Mouse (Mus musculus) erythroblast, embryonic 14.5 days (primary cell): ENCODE results near the gene Fkbp6. TPM values are rescaled to one million over a fixed set of nuclear protein-coding genes. Genes with fewer than 3 reads are reported as not detected.

Experiments used
- H3K27me3 ChIP-seq: 2 replicates; pipeline ENCODE4 v1.6.1; 2012; ENCODE audit warnings: inconsistent platforms; ENCODE audit not compliant: control insufficient read depth
- H3K36me3 ChIP-seq: 2 replicates; pipeline ENCODE4 v1.6.1; 2012; ENCODE audit warnings: mild to moderate bottlenecking, inconsistent platforms; ENCODE audit not compliant: control insufficient read depth
- H3K4me1 ChIP-seq: 2 replicates; pipeline ENCODE4 v1.6.1; 2012; ENCODE audit warnings: inconsistent platforms; ENCODE audit not compliant: control insufficient read depth
- H3K4me3 ChIP-seq: replicated peaks from 2 replicates; pipeline ENCODE3; 2012; ENCODE audit warnings: moderate library complexity, mild to moderate bottlenecking, inconsistent platforms
- H3K9me3 ChIP-seq: 2 replicates; pipeline ENCODE4 v1.6.1; 2012; ENCODE audit warnings: low read length, inconsistent platforms, mixed read lengths; ENCODE audit not compliant: control insufficient read depth
- GATA1 ChIP-seq: IDR thresholded peaks from 2 replicates; pipeline ENCODE4 v1.6.1; 2012; ENCODE audit warnings: low read length, inconsistent platforms, mixed read lengths
- TAL1 ChIP-seq: IDR thresholded peaks from 3 replicates; pipeline ENCODE4 v1.6.1; 2012; ENCODE audit warnings: low read length, inconsistent platforms, mixed read lengths
- polyA plus RNA-seq: library from polyadenylated mRNA; stranded (reverse); fragments of >175 nt; gene quantifications from 2 replicates; pipeline ENCODE4 v1.2.3, GENCODE M21; 2012

The Fkbp6 gene
- polyA plus RNA-seq, result not detected in 2 replicates

- TF ChIP-seq TAL1, result no peak
- TF ChIP-seq GATA1, result no peak
- Histone ChIP-seq H3K27me3 (peaks cover 14% of the 10 kb centered on the region), H3K9me3 (no peaks in the 10 kb centered on the region), H3K4me1 (peaks cover 2% of the 10 kb centered on the region), H3K4me3 (no peak within 1 kb of the TSS), H3K36me3 (no peaks in the 10 kb centered on the region)
These were observed at the start of gene Fkbp6 for GRCm38 (mm10) chr5:135349862-135350261. Gene Fkbp6, minus strand, starts transcription at chr5:135350044.

- Histone ChIP-seq H3K27me3 (no peaks in the 10 kb centered on the region), H3K9me3 (no peaks in the 10 kb centered on the region)
These were observed 49.5 kb upstream of the Fkbp6 start for GRCm38 (mm10) chr5:135399382-135399781.

GRCm38 (mm10) chr5:135395826-135396225, 46.0 kb upstream of the Fkbp6 start:
- TF ChIP-seq TAL1, result no peak
- peak; percentile 44; the same call in 1 of the 2 replicates for TF ChIP-seq GATA1
- Histone ChIP-seq H3K27me3 (no peaks in the 10 kb centered on the region), H3K4me1 (peaks cover 38% of the 10 kb centered on the region), H3K9me3 (no peaks in the 10 kb centered on the region), H3K4me3 (no peak overlapping the region), H3K36me3 (peaks cover 15% of the 10 kb centered on the region)

More at GRCm38 (mm10) chr5:135399382-135399781, 49.5 kb upstream of the Fkbp6 start:
- no peaks in the 10 kb centered on the region for H3K36me3 ChIP-seq
- H3K4me3 ChIP-seq, result no peak overlapping the region
- H3K4me1 ChIP-seq, result peaks cover 17% of the 10 kb centered on the region
- TF ChIP-seq GATA1, result no peak
- TF ChIP-seq TAL1, result no peak

- no peaks in the 10 kb centered on the region for H3K27me3 ChIP-seq
- no peaks in the 10 kb centered on the region for H3K9me3 ChIP-seq
- peaks cover 38% of the 10 kb centered on the region for H3K4me1 ChIP-seq
- H3K36me3 ChIP-seq, result peaks cover 31% of the 10 kb centered on the region
- H3K4me3 ChIP-seq, result peak within 1 kb of the TSS; percentile 96
- TF ChIP-seq GATA1, result no peak
- TF ChIP-seq TAL1, result no peak
These were observed 44.4 kb upstream of the Fkbp6 start, which contains the start of gene Pom121 for GRCm38 (mm10) chr5:135394004-135394823. Gene Pom121, minus strand, starts transcription at chr5:135394546.

- H3K4me1 ChIP-seq, result no peaks in the 10 kb centered on the region
- H3K9me3 ChIP-seq, result no peaks in the 10 kb centered on the region
- TF ChIP-seq TAL1 (no peak), GATA1 (no peak)
- no peaks in the 10 kb centered on the region for H3K27me3 ChIP-seq
- H3K36me3 ChIP-seq, result peaks cover 96% of the 10 kb centered on the region
- H3K4me3 ChIP-seq, result no peak overlapping the region
These were observed 33.9 kb upstream of the Fkbp6 start for GRCm38 (mm10) chr5:135383771-135384170.

GRCm38 (mm10) chr5:135382746-135383145, 32.9 kb upstream of the Fkbp6 start:
- TF ChIP-seq TAL1 (no peak), GATA1 (no peak)
- H3K4me3 ChIP-seq, result no peak overlapping the region
- peaks cover 96% of the 10 kb centered on the region for H3K36me3 ChIP-seq
- H3K4me1 ChIP-seq, result no peaks in the 10 kb centered on the region
- H3K27me3 ChIP-seq, result no peaks in the 10 kb centered on the region
- no peaks in the 10 kb centered on the region for H3K9me3 ChIP-seq

GRCm38 (mm10) chr5:135381356-135381925, 31.6 kb upstream of the Fkbp6 start:
- Histone ChIP-seq H3K36me3 (peaks cover 96% of the 10 kb centered on the region), H3K27me3 (no peaks in the 10 kb centered on the region), H3K4me3 (no peak overlapping the region), H3K9me3 (no peaks in the 10 kb centered on the region), H3K4me1 (no peaks in the 10 kb centered on the region)
- no peak for TF ChIP-seq TAL1
- TF ChIP-seq GATA1, result no peak

- Histone ChIP-seq H3K36me3 (peaks cover 100% of the 10 kb centered on the region), H3K4me1 (no peaks in the 10 kb centered on the region), H3K9me3 (no peaks in the 10 kb centered on the region), H3K4me3 (no peak overlapping the region), H3K27me3 (no peaks in the 10 kb centered on the region)
- TF ChIP-seq GATA1 (no peak), TAL1 (no peak)
These were observed 30.8 kb upstream of the Fkbp6 start for GRCm38 (mm10) chr5:135380681-135381080.

GRCm38 (mm10) chr5:135376341-135376740, 26.5 kb upstream of the Fkbp6 start:
- H3K4me3 ChIP-seq, result no peak overlapping the region
- TF ChIP-seq TAL1 (no peak), GATA1 (no peak)
- peaks cover 97% of the 10 kb centered on the region for H3K36me3 ChIP-seq
- H3K9me3 ChIP-seq, result peaks cover 4% of the 10 kb centered on the region
- H3K27me3 ChIP-seq, result no peaks in the 10 kb centered on the region
- H3K4me1 ChIP-seq, result peaks cover under 1% of the 10 kb centered on the region
